Mouse (Mus musculus) activated CD4-positive, CD25-positive, alpha-beta regulatory T cell, adult 4 months (primary cell): ENCODE results near the gene Suclg1. TPM values are rescaled to one million over a fixed set of nuclear protein-coding genes. Genes with fewer than 3 reads are reported as not detected.
A peak's percentile ranks its signal among the peaks of the same experiment; 100 is the strongest.

ENCODE experiments used
- ATAC-seq: one replicate; pipeline ENCODE4 v1.8.0; 2017
- polyA plus RNA-seq, 2 experiments: library from polyadenylated mRNA; unstranded; fragments of 100-300 nt; shearing (Covaris generic); gene quantifications; one replicate each; pipeline ENCODE4 v1.2.1; 2017

The Suclg1 gene
- 100 to 1,000 TPM; 126 to 143 TPM for polyA plus RNA-seq

DNA sequence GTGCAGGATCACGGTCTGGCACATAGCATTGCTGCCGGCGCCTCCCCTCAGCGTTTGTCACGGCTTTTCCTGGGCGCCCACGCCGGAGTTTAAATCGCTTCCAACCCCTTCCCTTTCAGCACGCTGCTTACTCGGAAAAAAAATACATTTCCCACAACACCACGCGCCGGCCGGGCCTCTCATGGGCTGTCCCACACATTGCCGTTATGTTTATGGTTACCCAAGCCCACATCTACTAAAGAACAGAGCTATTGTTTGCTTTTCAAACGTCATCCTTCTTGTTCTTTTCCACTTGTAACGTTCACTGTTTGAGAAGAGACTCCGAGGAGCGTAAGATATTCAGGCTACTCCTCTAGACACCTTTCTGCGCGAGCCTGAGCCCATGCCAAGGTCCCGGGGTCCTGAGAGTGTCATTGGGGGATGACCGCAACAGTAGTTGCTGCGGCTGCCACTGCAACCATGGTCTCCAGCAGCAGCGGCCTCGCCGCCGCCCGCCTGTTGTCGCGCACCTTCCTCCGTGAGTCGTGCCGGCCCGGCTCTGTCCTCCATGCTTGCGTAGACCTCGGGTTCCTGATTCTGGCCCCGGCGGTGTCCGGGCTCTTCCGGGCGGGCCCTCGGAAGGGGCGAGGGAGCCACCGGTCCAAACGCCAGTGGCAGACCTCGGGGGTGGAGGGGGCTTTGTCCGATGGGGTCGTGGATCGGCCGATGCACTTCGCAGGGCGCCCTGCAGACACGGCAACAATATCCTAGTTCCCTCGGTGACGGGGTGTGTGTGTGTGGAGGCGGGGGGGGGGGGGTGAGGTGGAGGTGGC, at the start of gene Suclg1:
Gene Suclg1 (plus strand): TSS at position 146 of the 812 bp plus-strand sequence.
- ATAC-seq: peak; percentile 89

DNA sequence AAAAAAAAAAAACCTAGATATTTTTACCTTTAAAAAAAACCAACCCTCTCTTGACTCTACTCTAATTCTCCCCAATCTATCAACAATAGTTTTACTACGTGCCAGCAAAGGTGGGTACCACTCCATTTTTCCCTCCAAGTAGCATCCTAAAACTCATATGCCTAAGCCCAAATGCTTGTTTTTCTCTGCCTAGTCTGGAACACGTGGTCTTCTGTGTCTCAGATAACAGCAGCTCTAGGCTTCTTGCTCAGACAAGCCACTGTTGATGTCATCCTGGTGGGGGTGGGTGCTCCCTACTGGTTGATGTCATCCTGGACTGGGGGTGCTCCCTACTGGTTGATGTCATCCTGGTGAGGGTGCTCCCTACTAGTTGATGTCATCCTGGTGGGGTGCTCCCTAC, 44.5 kb upstream of the Suclg1 start:
- no peak for ATAC-seq

DNA sequence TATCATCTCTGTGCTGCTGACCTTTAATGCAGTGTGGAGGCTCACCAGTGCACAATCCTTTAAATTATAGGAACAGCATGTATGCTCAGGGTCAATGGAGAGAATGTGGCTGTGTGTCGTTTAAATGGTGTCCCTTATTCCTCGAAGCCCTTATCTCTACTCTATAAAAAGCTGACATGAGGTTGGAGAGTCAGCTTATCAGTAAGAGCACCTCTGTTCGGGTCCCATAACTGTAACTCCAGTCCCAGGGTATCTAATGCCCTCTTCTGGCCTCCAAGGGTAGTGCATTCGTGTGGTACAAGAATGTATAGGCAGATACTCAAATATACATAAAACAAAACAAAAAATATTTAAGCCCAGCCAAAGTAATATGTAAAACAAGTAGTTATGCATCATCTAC, 43.2 kb upstream of the Suclg1 start:
- ATAC-seq: no peak

DNA sequence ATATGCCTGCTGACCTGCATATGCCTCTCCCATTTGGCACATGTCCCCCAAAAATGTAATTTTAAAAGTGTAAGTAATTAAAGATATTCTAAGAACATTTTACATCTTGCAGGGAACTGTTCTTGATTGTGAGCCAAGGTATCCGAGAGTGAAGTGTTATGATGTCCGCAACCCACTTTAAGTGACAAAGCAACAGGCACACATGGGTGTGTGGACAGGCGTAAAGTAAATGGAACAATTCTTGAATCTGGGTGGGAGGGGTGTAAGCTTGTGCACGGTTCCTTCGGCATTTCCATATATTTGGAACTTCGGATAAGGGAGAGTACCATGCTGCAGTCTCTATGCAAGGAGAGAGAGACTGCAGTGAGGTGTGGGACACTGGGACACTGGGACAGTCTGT, 38.6 kb upstream of the Suclg1 start:
- ATAC-seq: no peak

DNA sequence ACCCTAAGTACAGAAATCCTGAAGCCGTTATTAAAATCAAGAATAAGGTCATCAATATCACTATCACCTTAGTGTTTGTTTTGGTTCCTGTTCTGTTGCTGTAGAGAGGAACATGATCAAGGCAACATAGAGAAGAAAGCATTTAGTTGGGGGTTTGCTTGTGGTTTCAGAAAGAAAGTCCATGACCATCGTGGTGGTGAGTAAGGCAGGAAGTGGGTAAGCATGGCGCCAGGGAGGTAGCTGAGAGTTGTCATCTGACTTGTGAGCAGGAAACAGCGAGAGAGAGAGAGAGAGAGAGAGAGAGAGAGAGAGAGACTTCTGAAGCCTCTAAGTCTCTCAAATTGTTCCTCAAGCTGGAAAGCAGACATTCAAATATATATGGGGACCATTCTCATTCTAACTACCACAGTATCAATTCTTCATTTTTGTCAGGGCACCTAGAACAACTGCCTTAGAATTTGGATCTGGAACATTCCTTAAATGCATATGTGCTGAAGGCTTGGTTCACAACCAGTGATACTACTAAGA, 37.7 kb upstream of the Suclg1 start:
- ATAC-seq: peak; percentile 100

DNA sequence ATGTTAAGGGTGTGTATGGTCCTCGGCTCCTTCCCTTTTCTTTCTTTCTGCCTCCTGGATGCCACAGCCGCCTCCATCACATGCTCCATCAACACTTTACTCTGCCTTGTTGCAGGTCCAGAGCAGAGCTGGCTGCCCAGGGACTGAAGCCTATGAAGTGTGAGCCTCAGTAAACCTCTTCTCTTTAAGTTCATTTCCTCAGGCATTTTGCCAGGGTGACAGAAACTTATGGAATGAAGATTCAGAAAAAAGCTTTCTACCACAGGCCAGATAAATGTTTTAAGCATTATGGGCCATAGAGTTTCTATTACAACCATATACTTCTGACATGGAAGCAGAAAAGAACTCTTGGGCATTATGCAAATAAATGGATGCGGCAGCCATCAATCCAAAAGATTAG, 37.1 kb upstream of the Suclg1 start:
- ATAC-seq: no peak

DNA sequence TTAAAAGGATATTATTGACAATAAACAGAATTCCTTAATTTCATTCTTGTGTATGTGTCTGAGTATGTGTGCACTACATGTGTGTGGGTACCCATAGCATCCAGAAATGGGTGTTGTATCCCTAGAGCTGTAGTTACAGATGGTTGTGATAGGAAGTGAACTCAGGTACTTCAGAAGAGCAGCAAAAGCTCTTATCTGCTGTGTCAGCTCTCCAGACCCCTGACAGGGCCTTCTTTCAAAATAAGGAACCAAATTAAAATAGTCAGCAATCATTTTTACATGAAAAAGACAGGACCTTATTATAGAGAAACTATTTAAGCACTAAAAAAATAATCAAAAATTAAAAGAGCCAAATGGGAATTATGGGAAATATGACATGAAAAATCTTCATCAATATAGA, 36.6 kb upstream of the Suclg1 start:
- no peak for ATAC-seq

DNA sequence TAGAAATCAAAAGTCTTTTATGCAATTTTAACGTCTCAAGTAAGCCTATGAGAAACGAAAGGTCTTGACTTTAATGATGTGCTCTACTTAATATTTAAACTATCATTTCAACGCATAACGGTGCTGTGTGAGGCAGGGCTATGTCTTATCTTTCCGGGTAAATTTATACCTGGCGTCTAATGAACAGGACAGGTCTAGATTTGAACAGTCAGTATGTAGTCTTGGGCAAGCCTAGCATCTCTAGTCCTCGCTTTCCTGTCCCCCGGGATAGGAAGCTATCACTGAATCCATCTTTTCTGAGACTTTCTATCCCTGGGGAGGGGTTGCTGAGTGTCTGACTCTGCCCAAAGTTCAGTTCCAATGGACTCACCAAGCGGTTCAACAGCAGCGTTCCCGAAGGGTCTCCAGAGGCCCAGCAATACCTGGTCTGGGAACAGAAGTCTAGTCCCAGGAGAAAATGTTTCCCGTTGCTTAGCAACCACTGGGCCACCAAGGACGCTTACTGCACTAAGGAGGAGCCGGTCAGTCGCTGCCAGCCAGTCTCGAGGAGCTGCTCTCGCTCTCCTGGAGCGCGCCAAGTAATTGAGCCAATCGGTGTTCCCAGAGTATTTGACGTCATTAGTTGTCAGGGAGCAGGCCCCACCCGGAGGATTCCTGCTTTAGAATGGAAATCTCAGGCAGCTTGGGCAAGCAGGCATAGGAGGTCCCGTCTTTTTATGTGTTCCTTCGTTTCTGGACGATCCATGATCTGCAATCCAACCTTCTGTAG, 26.8 kb upstream of the Suclg1 start, which contains the start of gene Dnah6:
Gene Dnah6 (minus strand): TSS at position 463 of the 769 bp plus-strand sequence.
- ATAC-seq: peak; percentile 92

DNA sequence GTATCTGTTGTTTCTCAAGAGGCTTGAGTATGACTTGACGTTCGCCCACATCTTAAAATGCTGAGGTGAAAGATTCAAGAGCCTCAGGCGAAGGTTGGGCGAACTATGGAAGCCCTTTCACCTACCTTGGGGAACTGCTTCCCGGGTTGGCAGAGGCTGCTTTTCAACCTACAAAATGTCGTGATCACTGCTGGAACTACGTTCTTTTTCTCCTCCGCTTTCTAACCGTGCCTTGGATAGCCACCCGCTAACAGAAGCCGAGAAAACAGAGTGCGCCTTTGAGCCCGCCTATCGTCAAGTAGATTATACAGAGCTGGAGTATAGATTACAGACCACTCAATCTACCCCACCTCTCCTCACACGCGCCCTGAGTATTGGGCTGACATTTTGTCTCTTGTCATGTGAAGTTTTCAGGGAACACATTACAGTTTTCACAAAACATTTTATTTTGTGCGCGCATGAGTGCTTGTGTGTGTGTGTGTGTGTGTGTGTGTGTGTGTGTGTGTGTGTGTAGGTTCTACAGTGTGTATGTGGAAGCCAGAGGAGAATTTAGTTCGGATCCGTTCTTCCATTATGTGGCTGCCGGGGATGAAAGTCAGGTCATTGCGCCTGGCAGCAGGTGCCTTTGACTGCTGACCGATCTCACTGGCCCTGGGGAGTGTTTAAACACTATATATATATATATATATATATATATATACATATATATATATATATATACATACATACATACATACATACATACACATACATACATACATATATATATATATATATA, 26.0 kb upstream of the Suclg1 start:
- ATAC-seq: peak; percentile 45

DNA sequence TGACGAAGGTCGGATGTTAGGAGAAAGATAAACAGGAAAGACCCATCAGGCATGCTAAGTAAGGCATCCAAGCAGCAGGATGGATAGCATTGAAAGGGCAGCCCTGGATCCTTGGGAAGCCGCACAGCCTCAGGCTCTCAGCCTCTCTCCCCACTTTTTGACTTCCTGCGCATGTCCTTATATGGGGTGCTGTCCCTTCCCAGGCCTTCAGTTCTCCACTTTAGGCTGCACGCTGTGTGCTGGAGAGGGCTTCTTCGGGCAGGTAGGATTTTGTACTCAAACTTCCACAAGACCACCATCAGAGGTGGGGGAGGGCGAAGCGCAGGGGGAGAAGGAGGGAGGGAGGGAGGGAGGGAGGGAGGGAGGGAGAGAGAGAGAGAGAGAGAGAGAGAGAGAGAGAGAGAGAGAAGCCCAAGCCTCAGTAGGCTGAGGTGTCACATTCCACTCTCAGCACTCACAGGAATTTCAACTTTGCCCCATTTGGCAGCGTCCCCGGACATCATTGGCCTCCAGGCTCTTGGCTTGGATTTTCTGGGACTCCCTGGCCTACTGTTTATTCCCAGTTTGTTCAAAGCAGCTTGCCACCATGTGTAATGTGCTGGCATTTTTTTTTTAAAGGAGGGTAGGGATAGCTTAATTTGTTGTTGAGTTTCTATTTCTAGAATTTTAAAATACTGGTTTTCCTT, 25.2 kb upstream of the Suclg1 start:
- ATAC-seq: no peak

DNA sequence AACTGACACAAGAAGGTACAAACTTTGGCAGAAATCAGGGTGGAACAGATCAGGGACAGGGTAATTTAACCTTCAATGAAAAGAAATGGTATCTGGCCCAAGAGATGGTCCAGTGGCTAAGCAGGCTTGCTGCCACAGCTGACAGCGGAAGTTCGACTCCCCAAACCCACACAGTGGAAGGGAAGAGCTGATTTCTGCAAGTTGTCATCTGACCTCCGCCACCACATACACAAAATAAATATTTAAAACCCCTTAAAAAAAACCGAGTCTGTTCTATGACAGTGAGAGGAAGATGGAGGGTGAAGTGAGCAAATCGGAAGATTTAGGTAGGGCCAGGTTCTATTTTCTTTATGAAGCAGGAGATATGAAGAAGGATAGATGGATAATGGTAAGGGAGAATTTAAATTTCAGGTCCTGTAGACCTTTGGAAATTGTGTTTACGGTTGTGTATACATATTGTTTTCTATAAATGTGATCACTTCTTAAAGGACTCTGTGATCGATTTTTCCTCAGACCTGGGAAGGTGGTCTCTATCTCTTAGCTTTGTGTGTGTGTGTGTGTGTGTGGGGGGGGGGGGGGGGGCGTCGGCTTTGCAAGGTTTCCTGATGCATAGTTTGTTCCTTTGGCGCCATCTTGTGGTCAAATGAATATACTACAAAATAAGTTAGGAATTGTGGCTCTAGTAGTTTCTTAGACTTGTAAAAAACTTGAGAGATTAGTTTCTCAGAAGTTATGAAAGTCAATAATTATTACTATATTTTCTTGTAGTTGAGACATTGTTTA, 20.6 kb upstream of the Suclg1 start:
- no peak for ATAC-seq

DNA sequence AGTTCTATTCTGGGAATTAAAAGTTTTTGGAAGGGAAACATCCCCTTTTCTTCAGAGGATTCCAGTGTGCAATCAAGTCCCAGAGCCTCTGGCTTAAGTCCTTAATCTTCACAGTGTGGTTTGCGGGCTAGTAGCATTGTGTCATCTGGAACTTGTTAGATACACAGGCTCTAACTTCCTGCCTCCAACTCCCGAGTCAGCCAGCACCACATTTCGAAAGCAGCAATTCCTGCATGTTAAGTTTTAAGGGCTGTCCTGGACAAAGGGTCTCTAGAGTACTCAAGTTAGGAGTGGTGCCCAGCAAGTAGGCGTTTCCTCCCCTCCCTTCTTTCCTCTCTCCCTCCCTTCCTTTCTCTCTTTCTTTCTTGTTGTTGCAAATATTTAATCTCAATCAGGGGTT, 19.8 kb upstream of the Suclg1 start:
- no peak for ATAC-seq

DNA sequence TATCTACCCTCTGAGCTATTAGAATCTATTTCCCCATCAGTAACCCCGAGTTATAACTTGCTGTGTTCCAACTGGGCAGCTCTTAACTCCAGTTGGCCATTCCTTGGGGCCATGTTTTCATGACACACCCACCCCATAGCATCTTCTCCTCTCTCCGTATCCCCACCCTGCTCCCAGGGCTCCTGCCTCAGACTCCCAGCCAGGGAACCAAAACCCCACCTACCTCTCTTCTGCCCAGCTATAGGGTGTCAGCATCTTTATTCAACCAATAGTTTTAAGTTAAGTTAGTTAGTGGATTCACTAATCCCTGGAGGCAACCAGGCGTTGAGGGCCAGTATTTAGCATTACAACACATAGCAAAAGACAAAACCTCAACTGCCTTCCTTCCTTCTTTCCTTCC, 19.3 kb upstream of the Suclg1 start:
- ATAC-seq: no peak

DNA sequence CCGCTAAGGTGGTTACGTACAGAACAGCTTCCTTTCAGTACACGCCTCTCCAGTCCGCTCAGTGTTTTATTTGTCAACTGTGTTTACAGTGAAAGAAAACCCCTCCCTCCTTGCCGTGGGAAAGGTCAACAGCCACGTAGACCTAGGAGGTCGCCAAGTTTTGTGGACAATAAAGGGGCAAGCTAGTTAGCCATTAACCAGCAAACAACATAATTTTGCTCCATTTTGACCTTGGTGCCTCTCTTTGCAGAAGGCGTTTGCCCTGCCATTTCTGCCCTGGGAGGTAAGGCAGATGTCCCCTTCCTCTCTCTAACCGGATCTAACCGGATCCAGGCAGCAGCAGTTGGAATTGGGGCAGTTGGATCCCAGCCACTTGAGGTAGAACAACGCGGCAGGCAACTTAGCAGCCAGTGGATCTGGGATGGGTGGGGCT, 16.0 kb upstream of the Suclg1 start:
- no peak for ATAC-seq

DNA sequence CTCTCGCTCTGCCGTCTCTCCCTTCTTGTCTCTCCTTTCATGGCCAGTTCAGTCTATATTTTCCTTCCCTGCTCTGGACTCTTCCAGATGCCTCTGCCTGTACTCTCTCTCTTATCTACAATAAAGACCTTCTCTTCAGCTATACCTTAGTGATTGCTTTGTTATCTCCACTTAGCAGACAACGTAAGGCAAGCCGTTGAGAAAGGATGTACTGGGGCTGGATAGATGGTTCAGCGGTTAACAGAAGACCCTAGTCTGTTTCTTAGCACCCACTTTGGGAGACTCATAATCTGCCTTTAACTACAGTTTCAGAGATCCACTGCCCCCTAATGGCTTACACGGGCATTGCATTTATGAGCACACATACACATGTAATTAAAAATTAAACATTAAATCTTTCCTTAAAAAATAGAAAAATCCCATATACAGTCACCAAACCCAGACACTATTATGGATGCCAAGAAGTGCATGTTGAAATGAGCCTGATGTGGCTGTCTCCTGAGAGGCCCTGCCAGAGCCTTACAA, 14.9 kb upstream of the Suclg1 start:
- no peak for ATAC-seq

DNA sequence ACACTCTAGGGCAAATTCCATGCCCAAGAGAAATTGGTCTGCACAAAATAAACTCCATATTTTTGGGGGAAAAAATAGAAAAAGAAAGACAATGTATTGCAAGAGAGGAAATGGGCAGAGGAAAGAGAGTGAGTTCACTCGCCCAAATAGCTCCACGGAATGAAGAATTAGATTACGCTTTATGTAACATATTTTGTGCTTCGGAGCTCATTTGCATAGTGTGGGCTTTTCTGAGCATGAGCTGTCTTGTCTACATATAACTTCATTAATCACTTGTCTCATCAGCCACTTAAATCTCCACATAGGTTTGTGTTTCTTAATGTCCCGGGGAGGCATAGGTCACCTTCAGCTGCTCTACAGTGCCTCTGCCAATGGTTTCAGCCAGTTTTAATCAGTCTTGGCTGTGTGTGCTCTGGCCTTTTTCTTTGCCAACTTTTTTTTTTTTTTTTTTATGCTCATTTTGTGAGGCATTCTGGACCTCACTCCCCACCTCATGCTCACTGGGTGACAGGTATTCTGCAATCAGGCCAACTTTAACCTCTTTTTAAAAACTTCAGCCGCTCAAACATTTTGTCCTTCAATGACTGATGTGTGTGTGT, 13.8 kb upstream of the Suclg1 start:
- ATAC-seq: no peak

DNA sequence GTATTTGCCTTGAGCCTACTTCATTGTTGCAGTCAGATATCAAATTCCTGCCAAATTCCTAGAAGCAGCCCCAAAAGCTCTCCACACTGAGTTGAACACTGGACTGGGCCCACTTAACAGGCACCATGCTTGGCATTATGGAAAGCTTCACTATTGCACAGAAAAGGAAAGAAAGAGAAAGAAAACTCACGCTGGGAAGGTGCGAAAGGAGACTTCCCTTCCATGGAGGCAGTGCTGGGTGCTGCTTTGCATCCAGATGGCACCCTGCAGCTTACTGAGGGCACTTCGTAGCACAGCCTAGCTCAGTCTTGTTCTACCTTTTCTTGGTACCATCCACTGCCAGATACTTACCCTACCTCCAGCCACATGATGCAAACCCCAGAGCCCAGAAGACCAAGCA, 12.5 kb upstream of the Suclg1 start:
- no peak for ATAC-seq

DNA sequence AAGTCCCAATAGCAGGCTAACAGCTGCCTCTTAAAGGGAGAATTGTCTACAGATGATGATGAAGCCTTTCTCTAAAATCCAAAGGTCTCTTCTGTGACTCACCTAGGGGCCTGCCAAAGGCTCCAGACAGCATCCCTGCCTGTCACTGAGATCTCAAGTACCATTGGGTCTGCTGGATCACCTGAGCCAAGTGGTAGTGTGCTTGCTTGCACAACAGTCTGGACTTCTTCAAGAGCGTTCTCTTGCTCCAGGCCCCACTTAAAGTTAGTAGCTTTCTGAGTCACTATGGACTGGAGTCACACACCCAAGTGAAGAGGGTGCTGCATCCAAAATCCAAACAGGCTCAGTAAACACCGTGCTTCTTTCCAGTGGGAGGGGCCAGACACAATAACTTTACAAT, 1.4 kb upstream of the Suclg1 start:
- no peak for ATAC-seq

DNA sequence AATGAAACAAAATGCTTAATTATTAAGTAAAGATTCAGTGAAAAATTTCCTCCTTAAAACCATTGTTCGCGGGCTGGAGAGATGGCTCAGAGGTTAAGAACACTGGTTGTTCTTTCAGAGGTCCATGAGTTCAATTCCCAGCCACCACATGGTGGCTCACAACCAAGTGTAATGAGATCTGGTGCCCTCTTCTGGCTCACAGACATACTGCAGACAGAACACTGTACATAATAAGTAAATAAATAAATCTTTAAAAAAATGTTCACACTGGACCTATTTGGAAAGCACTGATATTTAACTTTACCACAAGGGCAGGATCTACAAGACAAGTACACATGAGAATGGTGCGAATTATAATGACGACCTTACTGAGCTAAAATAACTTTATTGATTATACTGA, 730 bp upstream of the Suclg1 start:
- ATAC-seq: no peak

DNA sequence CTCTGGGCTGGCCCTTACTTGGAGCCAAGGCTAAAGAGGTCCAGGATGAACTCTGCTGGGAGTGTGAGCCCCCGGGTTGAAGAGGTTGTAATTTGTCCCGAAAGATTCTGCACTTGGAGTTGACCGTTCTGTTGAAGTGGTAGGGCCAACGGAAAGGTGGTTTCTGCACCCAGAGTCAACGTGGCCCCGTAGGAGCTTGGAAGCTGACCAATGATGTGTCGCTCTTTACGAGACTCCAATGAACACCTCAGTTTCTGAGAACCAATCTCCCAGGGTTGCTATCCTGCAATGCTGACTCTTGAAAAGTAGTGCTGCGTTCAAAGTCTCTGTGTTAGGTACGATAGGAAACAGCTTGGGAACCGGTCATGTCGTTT, 854 bp downstream of the Suclg1 start:
- ATAC-seq: no peak

DNA sequence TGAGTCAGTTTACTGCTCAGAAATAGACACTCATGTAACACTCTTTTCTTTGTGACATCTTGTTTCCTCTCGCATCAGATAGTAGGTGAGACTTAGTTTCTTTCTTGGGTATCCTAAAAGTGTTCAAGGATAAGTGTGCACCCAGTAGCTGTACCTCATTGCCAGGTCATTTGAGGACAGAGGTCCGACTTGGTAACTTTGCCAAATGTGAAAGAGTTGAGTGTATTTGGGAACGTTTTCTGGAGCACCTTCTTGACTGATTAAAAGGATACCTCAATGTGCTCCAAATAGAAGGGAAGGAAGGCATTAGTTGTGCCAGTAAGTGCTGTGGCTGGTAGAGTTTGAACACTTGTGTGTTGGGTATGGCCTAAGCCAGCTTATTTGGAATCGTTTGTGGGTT, 1.7 kb downstream of the Suclg1 start:
- ATAC-seq: no peak
